Mouse (Mus musculus) embryonic fibroblast, embryonic 13.5 days (primary cell): ENCODE measurements at regions not wholly inside any gene's neighbourhood (a gene's known extent, or its start where the extent isn't known, plus 50 kb on each side); places are given as distances from the start of the nearest gene placed in this dataset.

ENCODE experiments used
- H3K27ac ChIP-seq: 2 replicates; pipeline ENCODE4 v1.5.1; 2012; ENCODE audit warnings: low read length, control low read depth, inconsistent platforms; ENCODE audit not compliant: insufficient read depth
- H3K4me1 ChIP-seq: 2 replicates; pipeline ENCODE4 v1.6.1; 2011; ENCODE audit warnings: low read length; ENCODE audit not compliant: control insufficient read depth, insufficient read depth
- H3K4me3 ChIP-seq: 2 replicates; pipeline ENCODE4 v1.5.1; 2011; ENCODE audit warnings: mild to moderate bottlenecking, control low read depth, low read length; ENCODE audit not compliant: insufficient read depth
- CTCF ChIP-seq: IDR thresholded peaks from 2 replicates; pipeline ENCODE4 v1.5.1; 2011; ENCODE audit warnings: mild to moderate bottlenecking, control low read depth, low read length, moderate library complexity, borderline replicate concordance; ENCODE audit not compliant: insufficient read depth
- POLR2A ChIP-seq: IDR thresholded peaks from 2 replicates; pipeline ENCODE4 v1.6.1; 2011; ENCODE audit warnings: low read depth, mild to moderate bottlenecking, control low read depth, low read length, moderate library complexity

- TF ChIP-seq POLR2A: no peak
- TF ChIP-seq CTCF: no peak
- H3K4me3 ChIP-seq: no peak overlapping the region
- no peaks in the 10 kb centered on the region for H3K4me1 ChIP-seq
- H3K27ac ChIP-seq: no peak overlapping the region
Observed at GRCm38 (mm10) chr5:47261658-47262411, 721.1 kb upstream of the Slit2 start.

GRCm38 (mm10) chr5:47272642-47273041, 710.3 kb upstream of the Slit2 start:
- no peaks in the 10 kb centered on the region for H3K4me1 ChIP-seq
- H3K27ac ChIP-seq: no peak overlapping the region
- TF ChIP-seq POLR2A (no peak), CTCF (no peak)
- H3K4me3 ChIP-seq: no peak overlapping the region

GRCm38 (mm10) chr5:47273389-47274255, 709.3 kb upstream of the Slit2 start:
- Histone ChIP-seq H3K4me3 (no peak overlapping the region), H3K4me1 (no peaks in the 10 kb centered on the region), H3K27ac (no peak overlapping the region)
- TF ChIP-seq CTCF (no peak), POLR2A (no peak)

GRCm38 (mm10) chr5:47274256-47274638, 708.7 kb upstream of the Slit2 start:
- H3K4me1 ChIP-seq: no peaks in the 10 kb centered on the region
- H3K27ac ChIP-seq: no peak overlapping the region
- no peak overlapping the region for H3K4me3 ChIP-seq
- no peak for TF ChIP-seq POLR2A
- TF ChIP-seq CTCF: no peak

GRCm38 (mm10) chr5:47276231-47277195, 706.4 kb upstream of the Slit2 start:
- Histone ChIP-seq H3K4me1 (no peaks in the 10 kb centered on the region), H3K4me3 (no peak overlapping the region), H3K27ac (no peak overlapping the region)
- TF ChIP-seq CTCF (no peak), POLR2A (no peak)

GRCm38 (mm10) chr5:47279630-47280029, 703.3 kb upstream of the Slit2 start:
- TF ChIP-seq POLR2A: no peak
- no peak for TF ChIP-seq CTCF
- Histone ChIP-seq H3K4me3 (no peak overlapping the region), H3K27ac (no peak overlapping the region), H3K4me1 (no peaks in the 10 kb centered on the region)

- TF ChIP-seq CTCF (no peak), POLR2A (no peak)
- H3K4me1 ChIP-seq: no peaks in the 10 kb centered on the region
- H3K4me3 ChIP-seq: no peak overlapping the region
- H3K27ac ChIP-seq: no peak overlapping the region
Observed at GRCm38 (mm10) chr5:47299602-47300001, 683.3 kb upstream of the Slit2 start.

- TF ChIP-seq CTCF (no peak), POLR2A (no peak)
- Histone ChIP-seq H3K4me1 (no peaks in the 10 kb centered on the region), H3K4me3 (no peak overlapping the region), H3K27ac (no peak overlapping the region)
Observed at GRCm38 (mm10) chr5:47317506-47317905, 665.4 kb upstream of the Slit2 start.

GRCm38 (mm10) chr5:47318147-47318546, 664.8 kb upstream of the Slit2 start:
- no peak overlapping the region for H3K4me3 ChIP-seq
- TF ChIP-seq CTCF (no peak), POLR2A (no peak)
- 0 out of 2 replicates have a peak, but pooled peaks cover 4% of the 10 kb centered on the region for H3K4me1 ChIP-seq
- H3K27ac ChIP-seq: no peak overlapping the region
